Mouse (Mus musculus): ENCODE data around the gene Lalba. TPM values are rescaled to one million over a fixed set of nuclear protein-coding genes. Genes with fewer than 3 reads are reported as not detected.
"Not testable (repeated sequence)": the region's sequence is repeated elsewhere in the genome, so short reads cannot be mapped to it uniquely, and the experiment has no call there.

Lalba gene
- polyA plus RNA-seq (2016; fragmentation: Nextera tagmentation; extraction: Ambion mirVana) = not detected in 2 replicates

GRCm38 (mm10) chr15:98482701-98483100, at the start of gene Lalba:
Gene Lalba (minus strand): TSS chr15:98482721.
- no peaks in the 10 kb centered on the region for H3K9me3 ChIP-seq
- H3K4me1 ChIP-seq = no peaks in the 10 kb centered on the region
- no peaks in the 10 kb centered on the region for H3K36me3 ChIP-seq
- no peak within 1 kb of the TSS for H3K27ac ChIP-seq
- no peak within 1 kb of the TSS for H3K4me3 ChIP-seq
- ATAC-seq (ENCODE audit: insufficient number of reproducible peaks, insufficient read depth, low FRiP score, low TSS enrichment) = no peak
- no peak within 1 kb of the TSS for H3K9ac ChIP-seq
- 63% methylated on average over 3 of the region's 3 CpGs for WGBS
- H3K27me3 ChIP-seq = no peaks in the 10 kb centered on the region
- H3K4me2 ChIP-seq (replicated peaks) = no peak within 1 kb of the TSS

GRCm38 (mm10) chr15:98532281-98532680, 49.8 kb upstream of the Lalba start:
- Histone ChIP-seq H3K27ac (no peak overlapping the region), H3K36me3 (peaks cover 41% of the 10 kb centered on the region), H3K27me3 (no peaks in the 10 kb centered on the region), H3K4me2 (replicated peaks) (peak overlapping the region; percentile 90), H3K9ac (peak overlapping the region; percentile 93), H3K4me1 (peaks cover 5% of the 10 kb centered on the region; the same call in 1 of the 2 replicates), H3K4me3 (peak overlapping the region; percentile 87), H3K9me3 (no peaks in the 10 kb centered on the region)
- ATAC-seq (ENCODE audit: insufficient number of reproducible peaks, insufficient read depth, low FRiP score, low TSS enrichment) = no peak
- 31% methylated on average over 5 of the region's 5 CpGs for WGBS

- WGBS = 86% methylated on average over 5 of the region's 5 CpGs
- H3K36me3 ChIP-seq = peaks cover 78% of the 10 kb centered on the region
- ATAC-seq (ENCODE audit: insufficient number of reproducible peaks, insufficient read depth, low FRiP score, low TSS enrichment) = no peak
Observed at GRCm38 (mm10) chr15:98528066-98528563, 45.6 kb upstream of the Lalba start.

GRCm38 (mm10) chr15:98527056-98527771, 44.7 kb upstream of the Lalba start:
- H3K27ac ChIP-seq = no peak overlapping the region
- peaks cover 87% of the 10 kb centered on the region for H3K36me3 ChIP-seq
- H3K4me1 ChIP-seq = peaks cover 2% of the 10 kb centered on the region; the same call in 1 of the 2 replicates
- no peaks in the 10 kb centered on the region for H3K27me3 ChIP-seq
- no peaks in the 10 kb centered on the region for H3K9me3 ChIP-seq
- no peak overlapping the region for H3K4me2 ChIP-seq (replicated peaks)
- no peak for ATAC-seq (ENCODE audit: insufficient number of reproducible peaks, insufficient read depth, low FRiP score, low TSS enrichment)
- 94% methylated on average over 5 of the region's 5 CpGs for WGBS
- no peak overlapping the region for H3K4me3 ChIP-seq
- no peak overlapping the region for H3K9ac ChIP-seq

More at GRCm38 (mm10) chr15:98528066-98528563, 45.6 kb upstream of the Lalba start:
- Histone ChIP-seq H3K27me3 (no peaks in the 10 kb centered on the region), H3K4me3 (no peak overlapping the region), H3K9me3 (no peaks in the 10 kb centered on the region), H3K4me1 (peaks cover 5% of the 10 kb centered on the region; the same call in 1 of the 2 replicates), H3K4me2 (replicated peaks) (no peak overlapping the region), H3K27ac (no peak overlapping the region), H3K9ac (no peak overlapping the region)

- no peak for ATAC-seq (ENCODE audit: insufficient number of reproducible peaks, insufficient read depth, low FRiP score, low TSS enrichment)
- Histone ChIP-seq H3K9ac (no peak overlapping the region), H3K4me1 (no peaks in the 10 kb centered on the region), H3K36me3 (peaks cover 90% of the 10 kb centered on the region), H3K27me3 (no peaks in the 10 kb centered on the region), H3K9me3 (no peaks in the 10 kb centered on the region), H3K4me3 (no peak overlapping the region), H3K4me2 (replicated peaks) (no peak overlapping the region), H3K27ac (no peak overlapping the region)
- WGBS = 79% methylated on average over 5 of the region's 5 CpGs
Observed at GRCm38 (mm10) chr15:98526057-98526456, 43.5 kb upstream of the Lalba start.

- 89% methylated on average over 3 of the region's 3 CpGs for WGBS
- ATAC-seq (ENCODE audit: insufficient number of reproducible peaks, insufficient read depth, low FRiP score, low TSS enrichment) = no peak
- Histone ChIP-seq H3K9ac (no peak overlapping the region), H3K27me3 (no peaks in the 10 kb centered on the region), H3K9me3 (no peaks in the 10 kb centered on the region), H3K4me2 (replicated peaks) (no peak overlapping the region), H3K36me3 (peaks cover 78% of the 10 kb centered on the region), H3K4me3 (no peak overlapping the region), H3K27ac (no peak overlapping the region), H3K4me1 (no peaks in the 10 kb centered on the region)
Observed at GRCm38 (mm10) chr15:98521245-98521644, 38.7 kb upstream of the Lalba start.

GRCm38 (mm10) chr15:98517380-98518355, 35.1 kb upstream of the Lalba start:
- H3K27ac ChIP-seq = no peak overlapping the region
- ATAC-seq (ENCODE audit: insufficient number of reproducible peaks, insufficient read depth, low FRiP score, low TSS enrichment) = no peak
- no peaks in the 10 kb centered on the region for H3K9me3 ChIP-seq
- H3K27me3 ChIP-seq = no peaks in the 10 kb centered on the region
- no peaks in the 10 kb centered on the region for H3K4me1 ChIP-seq
- H3K36me3 ChIP-seq = peaks cover 45% of the 10 kb centered on the region
- H3K4me3 ChIP-seq = no peak overlapping the region
- 72% methylated on average over 16 of the region's 16 CpGs for WGBS
- H3K9ac ChIP-seq = no peak overlapping the region
- H3K4me2 ChIP-seq (replicated peaks) = no peak overlapping the region

- not testable (repeated sequence) for H3K4me1 ChIP-seq; H3K4me3 ChIP-seq; H3K4me2 ChIP-seq (replicated peaks); H3K9ac ChIP-seq; ATAC-seq (ENCODE audit: insufficient number of reproducible peaks, insufficient read depth, low FRiP score, low TSS enrichment); H3K27ac ChIP-seq; H3K9me3 ChIP-seq; H3K27me3 ChIP-seq
- H3K36me3 ChIP-seq = peaks cover 17% of the 10 kb centered on the region
- WGBS = 80% methylated on average over 2 of the region's 2 CpGs
Observed at GRCm38 (mm10) chr15:98514845-98515244, 32.3 kb upstream of the Lalba start.

- Histone ChIP-seq H3K4me1 (peaks cover 7% of the 10 kb centered on the region; the same call in 1 of the 2 replicates), H3K4me3 (no peak overlapping the region), H3K27ac (no peak overlapping the region), H3K4me2 (replicated peaks) (no peak overlapping the region), H3K27me3 (no peaks in the 10 kb centered on the region), H3K9me3 (no peaks in the 10 kb centered on the region), H3K36me3 (peaks cover 12% of the 10 kb centered on the region), H3K9ac (no peak overlapping the region)
- ATAC-seq (ENCODE audit: insufficient number of reproducible peaks, insufficient read depth, low FRiP score, low TSS enrichment) = no peak
- 83% methylated on average over 8 of the region's 8 CpGs for WGBS
Observed at GRCm38 (mm10) chr15:98514146-98514545, 31.6 kb upstream of the Lalba start.

- not testable (repeated sequence) for ATAC-seq (ENCODE audit: insufficient number of reproducible peaks, insufficient read depth, low FRiP score, low TSS enrichment); H3K4me2 ChIP-seq (replicated peaks); H3K27ac ChIP-seq; H3K9ac ChIP-seq; H3K4me1 ChIP-seq; H3K9me3 ChIP-seq; H3K4me3 ChIP-seq; H3K27me3 ChIP-seq
- WGBS = 70% methylated on average over 3 of the region's 3 CpGs
- H3K36me3 ChIP-seq = peaks cover 12% of the 10 kb centered on the region
Observed at GRCm38 (mm10) chr15:98513676-98514075, 31.2 kb upstream of the Lalba start.

GRCm38 (mm10) chr15:98512799-98513321, 30.3 kb upstream of the Lalba start:
- Histone ChIP-seq H3K36me3 (peaks cover 4% of the 10 kb centered on the region), H3K27me3 (no peaks in the 10 kb centered on the region), H3K9me3 (no peaks in the 10 kb centered on the region), H3K9ac (no peak overlapping the region), H3K4me2 (replicated peaks) (no peak overlapping the region), H3K4me1 (peaks cover 7% of the 10 kb centered on the region; the same call in 1 of the 2 replicates), H3K4me3 (no peak overlapping the region), H3K27ac (no peak overlapping the region)
- ATAC-seq (ENCODE audit: insufficient number of reproducible peaks, insufficient read depth, low FRiP score, low TSS enrichment) = no peak
- WGBS = 53% methylated on average over 17 of the region's 17 CpGs
